Mouse (Mus musculus): ENCODE data around the gene Natd1. TPM values are rescaled to one million over a fixed set of nuclear protein-coding genes. Genes with fewer than 3 reads are reported as not detected.

Natd1 gene
- polyA plus RNA-seq, 1 experiment = 4.5 TPM

- no peak for TF ChIP-seq GATA1 (IDR thresholded peaks at IDR 0.05; ENCODE audit: low read length)
Measured at GRCm38 (mm10) chr11:60935975-60936373, 21.4 kb upstream of the Natd1 start.

GRCm38 (mm10) chr11:60935326-60935974, 20.9 kb upstream of the Natd1 start:
- peak; percentile 23 for TF ChIP-seq GATA1 (IDR thresholded peaks at IDR 0.05; ENCODE audit: low read length)

- no peak for TF ChIP-seq GATA1 (IDR thresholded peaks at IDR 0.05; ENCODE audit: low read length)
Measured at GRCm38 (mm10) chr11:60934795-60935194, 20.2 kb upstream of the Natd1 start.

GRCm38 (mm10) chr11:60933178-60933930, 18.8 kb upstream of the Natd1 start:
- no peak for TF ChIP-seq GATA1 (IDR thresholded peaks at IDR 0.05; ENCODE audit: low read length)

GRCm38 (mm10) chr11:60932503-60933020, 18.0 kb upstream of the Natd1 start:
- no peak for TF ChIP-seq GATA1 (IDR thresholded peaks at IDR 0.05; ENCODE audit: low read length)

- no peak for TF ChIP-seq GATA1 (IDR thresholded peaks at IDR 0.05; ENCODE audit: low read length)
Measured at GRCm38 (mm10) chr11:60931869-60932481, 17.4 kb upstream of the Natd1 start, which contains the start of gene Map2k3. Gene Map2k3, plus strand, starts transcription at chr11:60932033.

DNA sequence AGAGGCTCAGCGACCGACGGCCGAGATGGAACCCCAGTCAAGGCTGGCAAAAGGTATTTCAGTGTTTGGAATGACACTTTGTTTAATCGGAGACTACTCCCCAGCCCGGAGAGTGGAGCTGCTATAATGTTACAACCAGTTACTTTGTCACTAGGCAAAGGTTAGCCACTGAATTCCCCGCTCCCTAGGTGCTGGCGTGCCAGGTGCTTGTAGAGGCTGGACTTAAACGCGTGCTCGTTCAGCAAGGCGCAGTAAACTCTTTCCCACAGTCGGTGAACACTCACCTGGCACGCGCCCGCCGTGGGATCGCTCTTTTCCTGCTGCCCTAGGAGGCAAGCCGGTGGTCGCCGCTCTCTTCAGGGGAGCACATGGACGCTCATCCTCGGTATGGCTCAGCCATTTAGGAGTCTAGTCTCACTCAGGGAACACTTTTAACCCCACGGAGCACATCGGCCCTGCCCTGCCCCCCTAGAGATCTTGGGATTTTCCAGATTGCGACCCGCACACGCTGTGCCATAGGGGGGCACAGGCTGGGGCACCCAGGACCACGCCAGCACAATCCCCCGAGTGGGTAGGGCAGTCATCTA, 16.8 kb upstream of the Natd1 start:
- no peak for TF ChIP-seq GATA1 (IDR thresholded peaks at IDR 0.05; ENCODE audit: low read length)

- no peak for TF ChIP-seq GATA1 (IDR thresholded peaks at IDR 0.05; ENCODE audit: low read length)
Measured at GRCm38 (mm10) chr11:60930724-60931281, 16.3 kb upstream of the Natd1 start.

GRCm38 (mm10) chr11:60927264-60927663, 12.7 kb upstream of the Natd1 start:
- TF ChIP-seq GATA1 (IDR thresholded peaks at IDR 0.05; ENCODE audit: low read length) = no peak

- no peak for TF ChIP-seq GATA1 (IDR thresholded peaks at IDR 0.05; ENCODE audit: low read length)
Measured at GRCm38 (mm10) chr11:60924981-60925380, 10.4 kb upstream of the Natd1 start.

DNA sequence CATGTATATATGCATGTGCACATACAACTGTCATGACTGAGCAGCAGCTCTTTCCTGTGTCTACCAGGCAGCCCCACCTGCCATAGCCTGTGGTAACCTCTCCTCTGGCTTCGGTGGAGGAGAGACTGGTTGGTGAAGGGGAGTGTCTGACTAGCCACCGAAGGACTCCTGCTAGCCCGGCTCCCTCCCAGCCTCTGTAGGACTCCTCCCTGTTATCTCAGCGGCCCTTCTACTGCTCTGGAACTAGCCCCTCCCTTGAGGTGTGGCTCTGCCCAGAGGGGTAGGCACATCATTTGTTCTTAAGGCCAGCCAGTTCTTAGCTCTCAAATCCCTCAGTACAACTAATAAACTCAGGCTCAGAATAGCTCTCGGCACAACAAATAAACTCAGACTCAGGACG, 9.9 kb upstream of the Natd1 start:
- TF ChIP-seq GATA1 (IDR thresholded peaks at IDR 0.05; ENCODE audit: low read length) = no peak

DNA sequence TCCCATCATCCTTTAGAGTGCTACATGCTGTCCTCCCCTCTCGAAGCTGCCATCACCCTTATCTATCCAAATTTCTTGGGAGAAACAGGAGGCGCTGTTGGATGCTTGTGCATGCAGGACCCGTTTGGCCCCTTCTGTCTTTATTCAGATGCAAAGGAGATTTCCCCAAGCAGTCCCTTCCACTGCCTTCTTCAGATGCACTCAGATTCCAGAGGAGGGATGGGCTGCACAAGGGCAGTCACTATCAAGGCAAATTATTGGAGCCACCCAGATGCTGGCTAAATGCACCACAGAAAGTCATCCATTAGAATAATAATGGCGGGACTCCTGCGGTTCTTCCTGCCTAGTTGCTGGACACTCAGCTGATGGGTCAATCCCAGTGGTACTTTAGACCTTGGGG, 8.4 kb upstream of the Natd1 start:
- no peak for TF ChIP-seq GATA1 (IDR thresholded peaks at IDR 0.05; ENCODE audit: low read length)

GRCm38 (mm10) chr11:60922195-60922594, 7.6 kb upstream of the Natd1 start:
- no peak for TF ChIP-seq GATA1 (IDR thresholded peaks at IDR 0.05; ENCODE audit: low read length)

DNA sequence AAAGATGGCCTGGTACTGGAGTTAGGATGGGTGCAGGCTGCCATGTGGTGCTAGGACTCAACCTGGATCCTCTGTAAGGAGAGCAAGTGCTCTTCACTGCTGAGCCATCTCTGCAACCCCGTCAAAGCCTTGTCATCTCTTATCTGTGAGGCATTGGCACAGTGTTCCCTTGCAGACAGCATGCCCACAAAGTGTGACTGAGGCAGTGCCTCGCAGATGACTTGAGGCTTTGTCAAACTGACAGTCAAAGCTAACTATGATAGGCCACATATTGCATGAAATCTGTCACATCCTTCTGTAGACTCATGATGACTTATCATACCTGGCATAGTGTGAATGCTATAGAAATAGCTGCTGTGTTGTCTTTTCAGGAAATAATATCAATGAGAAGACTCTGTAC, 5.5 kb upstream of the Natd1 start:
- TF ChIP-seq GATA1 (IDR thresholded peaks at IDR 0.05; ENCODE audit: low read length) = no peak

GRCm38 (mm10) chr11:60915201-60915600, 651 bp upstream of the Natd1 start:
- no peak for TF ChIP-seq GATA1 (IDR thresholded peaks at IDR 0.05; ENCODE audit: low read length)

Data from G1E-ER4 (cell line).